Mouse (Mus musculus): Measurements from ENCODE around the gene Kcnmb4.

DNA sequence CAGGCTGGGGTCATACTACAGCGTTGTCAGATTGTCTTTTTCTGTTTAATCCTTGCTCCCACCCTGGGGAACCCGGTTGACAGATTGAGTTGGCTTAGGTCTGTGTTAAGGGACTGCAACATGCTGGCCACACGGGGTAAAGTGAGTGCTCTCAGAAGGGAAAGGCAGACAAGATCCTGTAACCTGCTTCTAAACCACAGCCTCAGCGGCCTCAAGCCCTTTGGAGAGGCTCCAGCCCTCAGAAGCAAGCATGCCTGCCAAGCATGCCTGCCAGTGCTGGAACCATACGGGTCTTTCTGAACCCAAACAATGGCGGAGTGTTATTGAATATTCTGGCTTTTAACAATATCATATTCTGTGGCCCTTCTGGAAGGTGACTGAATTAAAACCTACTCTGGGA is 48.8 kb downstream of the Kcnmb4 start:
- TF ChIP-seq EP300 (IDR thresholded peaks at IDR 0.05; ENCODE audit: low read length) (no peak), MEF2A (IDR thresholded peaks at IDR 0.05; ENCODE audit: borderline replicate concordance, low read depth, low read length) (no peak), MXI1 (IDR thresholded peaks at IDR 0.05; ENCODE audit: low read depth, low read length) (no peak), HCFC1 (IDR thresholded peaks at IDR 0.05; ENCODE audit: low read depth, low read length) (no peak), POLR2A (IDR thresholded peaks at IDR 0.05; ENCODE audit: low read depth, low read length) (no peak), POLR2AphosphoS2 (IDR thresholded peaks at IDR 0.05; ENCODE audit: low read depth, low read length) (no peak), MAFK (IDR thresholded peaks at IDR 0.05; ENCODE audit: insufficient replicate concordance, low read length) (no peak)

Measured in CH12.LX (cell line).